Mouse (Mus musculus) megakaryocyte, embryonic 14.5 days (primary cell): ENCODE data around the gene Hfe.
"Not testable (repeated sequence)": the region's sequence is repeated elsewhere in the genome, so short reads cannot be mapped to it uniquely, and the experiment has no call there.

ENCODE experiments used
- FLI1 ChIP-seq: IDR thresholded peaks from 2 replicates; pipeline ENCODE4 v1.6.1; 2012; ENCODE audit warnings: low read length, inconsistent platforms, mixed read lengths
- GATA1 ChIP-seq: IDR thresholded peaks from 3 replicates; pipeline ENCODE4 v1.6.1; 2012; ENCODE audit warnings: mixed read lengths, low read length, inconsistent platforms, borderline replicate concordance

- TF ChIP-seq GATA1, FLI1: not testable (repeated sequence)
Observed at GRCm38 (mm10) chr13:23717593-23718245, 7.1 kb upstream of the Hfe start.
